Mouse (Mus musculus) layer of hippocampus, adult 18-20 months (tissue): ENCODE measurements around the gene Ern1. TPM values are rescaled to one million over a fixed set of nuclear protein-coding genes. Genes with fewer than 3 reads are reported as not detected.
A peak's percentile ranks its signal among the peaks of the same experiment; 100 is the strongest.

Experiments used
- DNase-seq, 2 experiments: peaks; one replicate each; pipeline ENCODE4 v3.0.0; 2022; ENCODE audit warnings: low spot score in 2 of 2
- total RNA-seq, 2 experiments: library from RNA; stranded (reverse); gene quantifications; 2 replicates each; pipeline ENCODE4 v1.2.3; 2021

Gene Ern1
- total RNA-seq, 2 experiments from 2014 or later = 10.0 TPM

GRCm38 (mm10) chr11:106391546-106392188 lies 96.0 kb downstream of the Ern1 start:
- peak; percentile 63 to 84 for DNase-seq

GRCm38 (mm10) chr11:106390757-106391156 lies 96.9 kb downstream of the Ern1 start:
- DNase-seq = no peak

- DNase-seq = no peak
Measured at GRCm38 (mm10) chr11:106389611-106390010, 98.0 kb downstream of the Ern1 start.

GRCm38 (mm10) chr11:106387791-106388216 lies 99.8 kb downstream of the Ern1 start, which contains the start of gene Icam2:
Gene Icam2, minus strand, starts transcription at chr11:106388075.
- DNase-seq = no peak

- DNase-seq = no peak
Measured at GRCm38 (mm10) chr11:106387020-106387419, 100.6 kb downstream of the Ern1 start.

- no peak for DNase-seq
Measured at GRCm38 (mm10) chr11:106386409-106386808, 101.2 kb downstream of the Ern1 start.

- DNase-seq = no peak
Measured at GRCm38 (mm10) chr11:106383051-106383790, 104.4 kb downstream of the Ern1 start.

- no peak for DNase-seq
Measured at GRCm38 (mm10) chr11:106382424-106382823, 105.2 kb downstream of the Ern1 start.

GRCm38 (mm10) chr11:106381883-106382282 lies 105.8 kb downstream of the Ern1 start:
- no peak for DNase-seq

- DNase-seq = no peak
Measured at GRCm38 (mm10) chr11:106381011-106381410, 106.6 kb downstream of the Ern1 start.

- no peak for DNase-seq
Measured at GRCm38 (mm10) chr11:106374979-106375378, 112.7 kb downstream of the Ern1 start.

- DNase-seq = no peak
Measured at GRCm38 (mm10) chr11:106374559-106374958, 113.1 kb downstream of the Ern1 start.

GRCm38 (mm10) chr11:106373998-106374397 lies 113.7 kb downstream of the Ern1 start:
- no peak for DNase-seq

- DNase-seq = peak; percentile 73 to 86
Measured at GRCm38 (mm10) chr11:106366316-106366715, 121.3 kb downstream of the Ern1 start.

GRCm38 (mm10) chr11:106365366-106365765 lies 122.3 kb downstream of the Ern1 start, which contains the start of gene Prr29:
Gene Prr29, plus strand, starts transcription at chr11:106365472.
- DNase-seq = no peak

GRCm38 (mm10) chr11:106364712-106365111 lies 122.9 kb downstream of the Ern1 start:
- peak in 1 of 2 experiments; percentile 9 for DNase-seq

- no peak for DNase-seq
Measured at GRCm38 (mm10) chr11:106359350-106359749, 128.3 kb downstream of the Ern1 start.

GRCm38 (mm10) chr11:106355382-106356128 lies 132.1 kb downstream of the Ern1 start:
- DNase-seq = no peak

GRCm38 (mm10) chr11:106354181-106354580 lies 133.5 kb downstream of the Ern1 start:
- DNase-seq = no peak

- no peak for DNase-seq
Measured at GRCm38 (mm10) chr11:106353188-106353587, 134.5 kb downstream of the Ern1 start, which contains the start of gene Scn4a. Gene Scn4a, minus strand, starts transcription at chr11:106353288.

GRCm38 (mm10) chr11:106351941-106352340 lies 135.7 kb downstream of the Ern1 start:
- no peak for DNase-seq

GRCm38 (mm10) chr11:106351253-106351652 lies 136.4 kb downstream of the Ern1 start:
- DNase-seq = no peak
